Mouse (Mus musculus): Measurements from ENCODE around the gene Atp23. TPM values are rescaled to one million over a fixed set of nuclear protein-coding genes. Genes with fewer than 3 reads are reported as not detected.
A peak's percentile ranks its signal among the peaks of the same experiment; 100 is the strongest.
"Not testable (repeated sequence)": the region's sequence is repeated elsewhere in the genome, so short reads cannot be mapped to it uniquely, and the experiment has no call there.

Gene Atp23
- total RNA-seq, 1 experiment from 2014 or later: 11.3 TPM

- no peak for ATAC-seq (replicated peaks; ENCODE audit: low read depth, poor library complexity, severe bottlenecking)
Observed at GRCm38 (mm10) chr10:126828618-126829017, 72.5 kb downstream of the Atp23 start.

DNA sequence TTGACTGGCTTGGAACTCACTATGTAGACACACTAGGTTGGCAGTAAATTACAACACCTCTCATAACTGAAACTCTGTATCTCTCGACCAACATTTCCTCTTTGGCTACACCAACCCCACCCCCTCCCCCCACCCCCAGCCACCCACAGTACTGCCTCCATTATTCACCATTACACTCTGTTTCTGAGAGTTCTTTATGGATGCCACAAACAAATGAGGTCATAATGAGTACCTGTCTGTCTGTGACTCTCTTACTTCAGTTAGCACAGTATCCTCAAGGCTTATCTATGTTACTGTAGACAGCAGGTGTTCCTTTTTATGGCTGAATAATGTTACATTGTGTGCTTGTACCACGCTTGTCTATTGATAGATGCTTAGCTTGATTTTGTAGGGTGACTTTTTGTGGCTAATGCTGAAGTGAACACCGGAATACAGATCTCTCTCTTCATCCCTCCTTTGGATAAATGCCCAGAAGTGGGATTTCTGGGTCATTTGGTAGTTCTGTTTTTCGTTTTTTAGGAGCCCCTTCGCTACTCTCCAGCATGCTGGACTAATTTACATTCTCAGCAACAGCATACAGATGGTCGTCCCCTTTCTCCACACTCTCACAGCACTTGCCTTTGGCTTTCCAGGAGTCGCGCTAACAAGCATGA is 73.1 kb downstream of the Atp23 start:
- ATAC-seq (replicated peaks; ENCODE audit: low read depth, poor library complexity, severe bottlenecking): peak; percentile 96

DNA sequence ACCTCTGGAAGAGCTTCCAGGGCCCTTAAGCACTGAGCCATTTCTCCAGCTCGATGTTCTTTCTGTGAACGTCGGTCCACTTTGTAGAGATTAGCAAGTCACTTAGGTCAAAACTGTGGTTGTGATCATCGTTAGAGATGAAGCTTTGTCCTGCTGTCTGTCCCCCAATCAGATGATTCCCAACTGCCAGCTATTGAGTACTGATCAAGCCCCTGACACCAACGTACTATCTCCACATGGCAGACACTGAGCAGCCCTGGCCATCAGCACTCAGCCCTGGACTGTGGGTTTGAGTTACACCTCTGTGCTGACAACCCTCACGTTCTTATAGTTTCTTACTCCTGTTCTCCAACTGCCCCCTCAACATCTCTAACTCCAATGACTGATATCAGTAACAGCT is 74.2 kb downstream of the Atp23 start:
- ATAC-seq (replicated peaks; ENCODE audit: low read depth, poor library complexity, severe bottlenecking): no peak

DNA sequence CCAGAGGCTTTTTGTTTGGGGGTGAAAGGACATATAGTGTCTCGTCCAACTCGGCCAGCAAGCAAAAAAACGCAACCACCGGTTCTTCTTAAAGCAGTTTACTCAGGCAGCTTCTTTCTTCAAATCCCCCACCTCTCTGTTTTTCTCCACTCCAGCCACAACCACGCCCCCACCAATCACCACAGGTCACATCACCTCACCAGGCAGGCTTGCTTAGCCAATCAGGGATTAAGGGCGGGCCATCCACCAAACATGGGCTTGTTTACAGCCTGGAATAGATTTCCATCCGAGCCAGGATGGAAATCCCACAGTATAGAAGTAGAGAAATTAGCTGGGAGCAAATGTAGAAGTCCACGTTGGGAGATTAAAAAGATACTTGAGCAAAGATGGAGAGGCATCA is 74.9 kb downstream of the Atp23 start:
- not testable (repeated sequence) for ATAC-seq (replicated peaks; ENCODE audit: low read depth, poor library complexity, severe bottlenecking)

GRCm38 (mm10) chr10:126822418-126822817 is 78.7 kb downstream of the Atp23 start:
- ATAC-seq (replicated peaks; ENCODE audit: low read depth, poor library complexity, severe bottlenecking): no peak

Other genes with a start within 250 kb of the Atp23 start
- gene Ctdsp2, start 77.4 kb upstream of the Atp23 start, total RNA-seq (2017): 33.9 and 42.8 TPM in 2 replicates
- gene Avil, start 99.4 kb upstream of the Atp23 start, total RNA-seq (2017): not detected in 2 replicates
- gene Tsfm, start 129.5 kb upstream of the Atp23 start, total RNA-seq (2017): 40.2 and 42.3 TPM in 2 replicates
- 27.4 and 28.0 TPM in 2 replicates for gene Mettl1, start 140.1 kb upstream of the Atp23 start, total RNA-seq (2017)
- gene Eef1akmt3, start 140.2 kb upstream of the Atp23 start, total RNA-seq (2017): not detected in 2 replicates
- 0.14 TPM in 1 of 2 replicates, not detected in the other for gene Cyp27b1, start 146.9 kb upstream of the Atp23 start, total RNA-seq (2017)
- 0.23 TPM in 1 of 2 replicates, not detected in the other for gene March9, start 158.8 kb upstream of the Atp23 start, total RNA-seq (2017)
- gene Cdk4, start 162.2 kb upstream of the Atp23 start, total RNA-seq (2017): 723 and 923 TPM in 2 replicates
- 49.9 and 62.2 TPM in 2 replicates for gene Tspan31, start 168.9 kb upstream of the Atp23 start, total RNA-seq (2017)
- 40.8 and 56.1 TPM in 2 replicates for gene Agap2, start 173.9 kb upstream of the Atp23 start, total RNA-seq (2017)
- 159 TPM in 2 replicates for gene Os9, start 219.8 kb upstream of the Atp23 start, total RNA-seq (2017)

Data from common myeloid progenitor, adult 5-6 weeks (primary cell).